Mouse (Mus musculus): Measurements from ENCODE around the gene Sh3kbp1. TPM values are rescaled to one million over a fixed set of nuclear protein-coding genes. Genes with fewer than 3 reads are reported as not detected.
"Not testable (repeated sequence)": the region's sequence is repeated elsewhere in the genome, so short reads cannot be mapped to it uniquely, and the experiment has no call there.

Sh3kbp1 gene
- polyA plus RNA-seq (2016; fragmentation: Nextera tagmentation; extraction: Ambion mirVana) = 23.2 and 24.5 TPM in 2 replicates

- WGBS = 21% methylated on average over 60 of the region's 60 CpGs
- H3K27me3 ChIP-seq (replicated peaks; ENCODE audit: low read depth, poor library complexity, severe bottlenecking) = peaks cover 93% of the 10 kb centered on the region
- DNase-seq (ENCODE audit: low spot score) = peak; percentile 81
- H3K4me3 ChIP-seq = peak within 1 kb of the TSS; percentile 66
- peak within 1 kb of the TSS; percentile 79 for H3K27ac ChIP-seq (replicated peaks)
- H3K4me1 ChIP-seq = peaks cover 4% of the 10 kb centered on the region; the same call in 1 of the 2 replicates
- H3K9me3 ChIP-seq = no peaks in the 10 kb centered on the region
- no peaks in the 10 kb centered on the region for H3K36me3 ChIP-seq (replicated peaks)
Measured at GRCm38 (mm10) chrX:159626907-159627587, at the start of gene Sh3kbp1. TSS of gene Sh3kbp1 (plus strand) at chrX:159627272.

DNA sequence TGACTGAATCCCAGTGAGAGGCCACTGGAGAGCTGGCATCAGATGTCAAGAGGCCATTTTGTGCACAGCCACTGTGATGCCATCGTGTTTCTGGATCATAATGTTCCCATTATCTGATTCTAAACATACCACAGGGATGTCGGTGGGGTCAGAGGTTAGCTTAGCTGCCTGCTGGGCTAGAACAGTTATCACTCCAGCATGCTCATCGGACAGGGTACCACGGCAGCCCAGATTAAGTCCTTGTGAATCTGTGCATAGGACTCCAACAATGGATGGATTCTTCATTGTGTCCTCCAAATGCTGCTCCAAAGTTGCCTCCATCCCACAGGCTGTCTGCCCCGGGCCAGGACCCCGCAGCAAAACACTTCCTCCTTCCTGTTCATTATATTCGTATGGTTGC, 42.3 kb upstream of the Sh3kbp1 start:
- H3K27me3 ChIP-seq (replicated peaks; ENCODE audit: low read depth, poor library complexity, severe bottlenecking); H3K9me3 ChIP-seq; H3K4me1 ChIP-seq; H3K4me3 ChIP-seq; H3K27ac ChIP-seq (replicated peaks); DNase-seq (ENCODE audit: low spot score): not testable (repeated sequence)
- 51% methylated on average over 7 of the region's 7 CpGs for WGBS
- H3K36me3 ChIP-seq (replicated peaks) = peaks cover 18% of the 10 kb centered on the region

DNA sequence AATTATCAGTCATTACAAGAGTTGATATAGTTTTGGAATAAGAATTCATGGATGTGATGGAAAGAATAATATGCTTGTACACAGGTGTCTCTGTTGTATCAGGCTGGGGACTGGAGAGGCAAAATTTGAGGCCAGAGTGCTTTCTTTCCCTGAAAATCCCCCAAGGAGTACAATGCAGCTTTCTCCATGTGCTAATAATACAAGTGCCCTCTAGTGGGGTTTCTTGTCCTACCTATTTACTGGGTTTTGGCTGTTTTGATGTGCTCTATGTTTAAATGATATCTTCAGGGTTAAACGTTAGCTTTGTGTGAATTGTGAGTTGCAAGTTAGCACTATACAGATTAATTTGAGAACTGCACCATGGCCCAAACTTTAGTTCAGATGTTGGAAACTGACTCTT, 35.4 kb upstream of the Sh3kbp1 start:
- H3K4me3 ChIP-seq = no peak overlapping the region
- whole genome bisulfite sequencing = 79% methylated on average over 1 of the region's 1 CpGs
- no peaks in the 10 kb centered on the region for H3K4me1 ChIP-seq
- H3K36me3 ChIP-seq (replicated peaks) = peaks cover 2% of the 10 kb centered on the region; the same call in 1 of the 2 replicates
- no peak overlapping the region for H3K27ac ChIP-seq (replicated peaks)
- no peak for DNase-seq (ENCODE audit: low spot score)
- no peaks in the 10 kb centered on the region for H3K9me3 ChIP-seq
- H3K27me3 ChIP-seq (replicated peaks; ENCODE audit: low read depth, poor library complexity, severe bottlenecking) = peaks cover 22% of the 10 kb centered on the region

DNA sequence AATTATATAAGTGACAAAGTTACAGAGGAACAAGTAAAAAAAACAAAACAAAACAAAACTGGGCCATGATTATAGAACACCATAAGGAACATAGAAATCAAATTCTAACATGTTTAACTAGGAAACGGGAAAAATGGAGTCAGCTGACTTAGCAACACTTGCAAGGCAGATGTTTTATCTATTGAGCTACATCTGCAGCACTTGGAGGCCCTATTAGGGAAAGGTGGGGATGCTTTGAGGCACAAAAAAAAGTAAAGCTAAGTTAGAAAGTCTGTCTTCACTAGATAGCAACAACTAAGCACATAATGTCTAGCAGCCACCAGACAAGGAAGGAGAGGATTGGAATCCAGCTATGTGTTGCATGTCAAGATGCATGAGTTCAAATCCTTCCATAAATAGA, 29.6 kb upstream of the Sh3kbp1 start:
- DNase-seq (ENCODE audit: low spot score) = no peak
- H3K4me1 ChIP-seq = no peaks in the 10 kb centered on the region
- peaks cover 29% of the 10 kb centered on the region for H3K27me3 ChIP-seq (replicated peaks; ENCODE audit: low read depth, poor library complexity, severe bottlenecking)
- H3K36me3 ChIP-seq (replicated peaks) = no peaks in the 10 kb centered on the region; the same call in 1 of the 2 replicates
- 91% methylated on average over 1 of the region's 1 CpGs for WGBS
- H3K27ac ChIP-seq (replicated peaks) = no peak overlapping the region
- no peak overlapping the region for H3K4me3 ChIP-seq
- no peaks in the 10 kb centered on the region for H3K9me3 ChIP-seq

DNA sequence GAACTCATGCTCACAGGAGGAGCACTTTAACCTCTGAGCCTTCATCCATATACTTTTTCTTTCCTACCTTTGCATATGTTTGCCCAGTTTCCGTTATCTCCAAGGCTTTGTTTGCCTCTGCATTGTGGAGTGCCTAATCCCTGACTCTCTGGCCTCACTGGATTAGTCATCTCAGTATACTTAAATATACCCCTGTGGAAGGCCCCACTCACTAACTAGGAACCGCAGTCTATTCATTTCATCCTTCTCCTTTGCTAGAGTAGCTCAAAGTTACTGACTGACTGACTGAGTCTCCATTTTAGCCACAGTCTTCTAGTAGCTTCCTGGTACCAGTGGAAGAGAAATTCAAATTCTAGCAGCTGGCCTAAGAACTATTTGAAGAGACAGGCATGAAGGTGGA, 22.2 kb upstream of the Sh3kbp1 start:
- peaks cover 36% of the 10 kb centered on the region for H3K27me3 ChIP-seq (replicated peaks; ENCODE audit: low read depth, poor library complexity, severe bottlenecking)
- H3K4me3 ChIP-seq = no peak overlapping the region
- no peaks in the 10 kb centered on the region for H3K4me1 ChIP-seq
- no peak for DNase-seq (ENCODE audit: low spot score)
- 79% methylated on average over 2 of the region's 2 CpGs for WGBS
- H3K9me3 ChIP-seq = no peaks in the 10 kb centered on the region
- no peaks in the 10 kb centered on the region for H3K36me3 ChIP-seq (replicated peaks)
- H3K27ac ChIP-seq (replicated peaks) = no peak overlapping the region

- Histone ChIP-seq H3K9me3 (no peaks in the 10 kb centered on the region), H3K36me3 (replicated peaks) (no peaks in the 10 kb centered on the region), H3K27ac (replicated peaks) (no peak overlapping the region), H3K27me3 (replicated peaks; ENCODE audit: low read depth, poor library complexity, severe bottlenecking) (peaks cover 28% of the 10 kb centered on the region), H3K4me1 (no peaks in the 10 kb centered on the region), H3K4me3 (no peak overlapping the region)
- DNase-seq (ENCODE audit: low spot score) = no peak
- 45% methylated on average over 6 of the region's 6 CpGs for WGBS
Measured at GRCm38 (mm10) chrX:159606936-159607335, 20.1 kb upstream of the Sh3kbp1 start.

DNA sequence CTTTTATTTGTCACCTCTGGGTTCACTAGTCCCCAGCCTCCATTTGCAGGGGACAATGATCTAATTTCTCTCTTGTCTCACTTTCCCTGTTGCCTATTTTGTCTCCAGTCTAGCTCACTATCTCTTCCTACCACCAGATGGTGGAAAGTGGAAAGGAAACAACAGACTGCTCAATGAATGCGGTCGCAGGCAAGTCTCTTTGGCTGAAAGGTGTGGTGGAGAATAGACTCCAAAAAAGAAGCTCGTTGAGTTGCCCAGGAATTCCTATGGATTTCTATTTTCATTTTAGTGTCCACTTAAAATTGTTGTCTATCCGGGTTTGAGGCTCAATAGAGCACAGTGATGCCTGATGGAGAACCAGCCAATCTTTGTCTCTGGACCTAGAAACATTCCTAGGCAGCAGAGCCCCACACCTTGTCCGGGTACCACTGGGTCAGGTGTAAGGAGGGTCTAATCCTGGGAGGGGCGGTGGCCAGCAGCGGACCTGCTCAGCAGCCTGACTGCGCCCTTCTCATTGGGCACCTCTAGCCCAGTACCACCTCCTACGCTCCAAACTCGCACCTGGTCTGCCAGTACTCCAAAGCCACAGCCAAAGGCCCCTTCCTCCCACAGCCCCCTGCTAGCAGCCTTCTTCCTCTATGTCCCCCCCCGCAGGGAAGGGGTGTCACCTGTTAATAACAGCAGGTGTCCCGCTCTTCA, 715 bp upstream of the Sh3kbp1 start:
- Histone ChIP-seq H3K27me3 (replicated peaks; ENCODE audit: low read depth, poor library complexity, severe bottlenecking) (peaks cover 93% of the 10 kb centered on the region), H3K4me3 (peak overlapping the region; percentile 66), H3K27ac (replicated peaks) (no peak overlapping the region), H3K4me1 (peaks cover 4% of the 10 kb centered on the region; the same call in 1 of the 2 replicates), H3K36me3 (replicated peaks) (no peaks in the 10 kb centered on the region), H3K9me3 (no peaks in the 10 kb centered on the region)
- WGBS = 24% methylated on average over 12 of the region's 12 CpGs
- no peak for DNase-seq (ENCODE audit: low spot score)

DNA sequence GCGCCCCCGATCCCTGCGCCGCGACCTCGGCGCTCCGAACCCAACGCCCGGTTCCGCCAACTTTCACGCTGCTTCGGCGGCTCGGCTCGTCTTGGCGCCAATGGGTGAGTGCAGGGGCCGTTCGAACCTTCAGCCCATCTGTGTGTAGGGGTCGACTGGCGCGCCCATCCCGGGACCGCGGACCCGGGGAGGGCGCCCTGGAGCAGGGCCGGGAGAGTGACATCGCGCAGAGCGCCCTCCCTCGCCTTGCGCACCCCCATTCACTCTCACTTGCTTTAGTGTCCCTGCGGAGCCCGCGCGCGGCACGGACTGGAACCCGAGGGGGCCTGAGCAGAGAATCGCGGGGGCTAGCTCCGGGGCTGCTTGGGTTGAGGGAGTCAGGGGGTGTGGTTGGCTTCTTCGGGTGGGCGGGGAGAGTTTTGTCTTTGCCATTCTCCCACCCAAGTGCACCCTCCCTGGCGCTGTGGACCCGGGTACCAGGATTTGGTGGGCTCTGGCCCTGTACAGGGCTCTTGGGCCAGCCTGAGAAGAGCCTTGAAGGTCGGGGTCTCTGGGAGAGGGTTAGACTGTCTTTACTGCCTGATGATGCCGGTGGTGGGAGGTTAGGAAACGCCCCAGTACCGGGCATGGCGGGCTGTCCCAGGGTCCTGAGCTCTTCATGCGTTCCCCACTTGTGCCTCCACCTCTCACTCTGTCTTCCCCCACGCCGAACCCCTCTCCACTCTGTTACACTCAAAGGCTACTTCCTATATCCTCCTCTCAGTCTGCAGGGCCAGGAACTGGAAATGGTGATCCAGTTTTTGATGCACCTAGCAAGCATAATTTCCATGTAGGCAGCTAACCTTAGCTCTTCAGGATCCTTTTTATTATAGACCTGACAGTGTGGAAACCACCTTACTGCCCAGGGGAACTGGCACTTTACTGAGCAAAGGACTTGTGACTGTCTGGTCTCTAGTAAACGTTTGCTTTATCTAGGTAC, 805 bp downstream of the Sh3kbp1 start:
- Histone ChIP-seq H3K27me3 (replicated peaks; ENCODE audit: low read depth, poor library complexity, severe bottlenecking) (peaks cover 88% of the 10 kb centered on the region), H3K4me1 (peaks cover 4% of the 10 kb centered on the region; the same call in 1 of the 2 replicates), H3K36me3 (replicated peaks) (no peaks in the 10 kb centered on the region), H3K27ac (replicated peaks) (peak overlapping the region; percentile 79), H3K9me3 (no peaks in the 10 kb centered on the region), H3K4me3 (peak overlapping the region; percentile 66)
- DNase-seq (ENCODE audit: low spot score) = peak; percentile 52
- WGBS = 21% methylated on average over 56 of the region's 56 CpGs

- Histone ChIP-seq H3K27ac (replicated peaks) (no peak overlapping the region), H3K4me3 (peak overlapping the region; percentile 66), H3K9me3 (no peaks in the 10 kb centered on the region), H3K36me3 (replicated peaks) (no peaks in the 10 kb centered on the region), H3K27me3 (replicated peaks; ENCODE audit: low read depth, poor library complexity, severe bottlenecking) (peaks cover 89% of the 10 kb centered on the region), H3K4me1 (peaks cover 4% of the 10 kb centered on the region; the same call in 1 of the 2 replicates)
- no peak for DNase-seq (ENCODE audit: low spot score)
- WGBS = 69% methylated on average over 4 of the region's 4 CpGs
Measured at GRCm38 (mm10) chrX:159628629-159629028, 1.6 kb downstream of the Sh3kbp1 start.

DNA sequence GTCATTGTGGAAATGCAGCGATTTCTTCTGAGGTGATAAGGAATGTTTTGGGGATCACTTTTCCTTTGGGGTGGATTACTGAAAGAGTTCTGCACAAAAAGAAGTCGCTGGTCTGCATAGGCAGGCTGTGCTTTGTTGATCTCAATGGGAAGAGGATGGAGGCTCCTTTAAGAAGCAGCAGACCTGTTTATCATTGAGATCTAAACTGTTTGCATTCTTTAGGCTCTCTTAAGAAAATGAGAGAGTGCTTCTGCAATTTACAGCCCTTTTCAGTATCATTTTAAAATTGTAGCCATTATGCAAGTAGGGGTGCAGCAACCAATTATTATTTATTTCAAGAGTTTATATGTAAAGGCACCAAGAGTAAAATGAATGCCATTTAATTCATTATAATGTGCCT, 2.1 kb downstream of the Sh3kbp1 start:
- Histone ChIP-seq H3K36me3 (replicated peaks) (no peaks in the 10 kb centered on the region), H3K27me3 (replicated peaks; ENCODE audit: low read depth, poor library complexity, severe bottlenecking) (peaks cover 92% of the 10 kb centered on the region), H3K9me3 (no peaks in the 10 kb centered on the region), H3K4me1 (peaks cover 4% of the 10 kb centered on the region; the same call in 1 of the 2 replicates), H3K27ac (replicated peaks) (no peak overlapping the region), H3K4me3 (no peak overlapping the region)
- WGBS = 29% methylated on average over 2 of the region's 2 CpGs
- DNase-seq (ENCODE audit: low spot score) = no peak

DNA sequence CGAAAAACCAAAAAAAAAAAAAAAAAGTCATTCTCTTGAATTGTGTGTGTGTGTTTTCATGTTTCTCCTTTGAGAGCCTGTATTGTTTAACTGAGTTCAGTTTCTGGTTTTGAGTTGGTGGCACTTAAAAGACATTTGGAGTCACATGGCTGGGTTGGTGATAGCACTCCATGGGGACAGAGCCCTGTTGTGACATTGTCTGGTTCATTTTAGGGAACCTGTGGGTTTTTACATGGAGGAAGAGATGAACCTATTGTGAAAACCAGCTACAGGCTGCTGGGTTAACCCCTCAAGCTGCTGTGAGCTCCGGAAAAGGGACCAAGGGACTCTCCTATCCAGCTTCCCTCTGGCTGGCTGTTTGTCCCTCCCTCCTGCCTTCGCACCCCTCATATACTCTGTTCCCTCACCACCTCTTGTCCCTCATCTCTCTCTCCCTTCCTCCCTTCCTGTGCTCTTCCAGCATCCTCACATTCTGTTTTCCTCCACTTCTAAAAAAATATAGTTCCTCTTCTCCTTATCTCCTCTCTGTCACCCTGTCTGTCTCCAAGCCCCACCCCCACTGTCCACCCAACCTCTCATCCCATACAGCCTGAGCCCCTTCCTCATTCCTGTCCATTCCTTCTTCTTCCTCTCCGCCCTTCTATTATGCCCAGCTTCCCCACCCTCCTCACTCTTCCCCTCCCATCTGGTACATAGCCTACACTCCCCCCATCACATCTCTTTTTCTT, 11.6 kb downstream of the Sh3kbp1 start:
- H3K27me3 ChIP-seq (replicated peaks; ENCODE audit: low read depth, poor library complexity, severe bottlenecking) = peaks cover 43% of the 10 kb centered on the region
- no peaks in the 10 kb centered on the region for H3K9me3 ChIP-seq
- H3K36me3 ChIP-seq (replicated peaks) = no peaks in the 10 kb centered on the region
- no peaks in the 10 kb centered on the region for H3K4me1 ChIP-seq
- 82% methylated on average over 4 of the region's 4 CpGs for WGBS
- no peak overlapping the region for H3K4me3 ChIP-seq
- H3K27ac ChIP-seq (replicated peaks) = no peak overlapping the region
- no peak for DNase-seq (ENCODE audit: low spot score)

GRCm38 (mm10) chrX:159639991-159640390, 12.9 kb downstream of the Sh3kbp1 start:
- Histone ChIP-seq H3K27ac (replicated peaks) (no peak overlapping the region), H3K4me1 (no peaks in the 10 kb centered on the region), H3K9me3 (no peaks in the 10 kb centered on the region), H3K36me3 (replicated peaks) (no peaks in the 10 kb centered on the region), H3K4me3 (no peak overlapping the region), H3K27me3 (replicated peaks; ENCODE audit: low read depth, poor library complexity, severe bottlenecking) (peaks cover 46% of the 10 kb centered on the region)
- 67% methylated on average over 4 of the region's 4 CpGs for WGBS
- no peak for DNase-seq (ENCODE audit: low spot score)
